Mouse (Mus musculus): ENCODE data around the gene Kars. TPM values are rescaled to one million over a fixed set of nuclear protein-coding genes. Genes with fewer than 3 reads are reported as not detected.

The Kars gene
- polyA plus RNA-seq, 1 experiment from 2014 or later: 226 TPM

GRCm38 (mm10) chr8:111950846-111951245 lies 60.3 kb downstream of the Kars start:
- Histone ChIP-seq H3K36me3 (ENCODE audit: control insufficient read depth, insufficient read depth, low read length) (peaks cover 68% of the 10 kb centered on the region), H3K27me3 (replicated peaks; ENCODE audit: control insufficient read depth, insufficient read depth, low read length) (no peaks in the 10 kb centered on the region), H3K9me3 (ENCODE audit: control insufficient read depth, low read length) (no peaks in the 10 kb centered on the region), H3K4me3 (ENCODE audit: low read depth, low read length) (no peak overlapping the region), H3K9ac (ENCODE audit: low read length) (no peak overlapping the region), H3K4me2 (ENCODE audit: low read length) (no peak overlapping the region), H3K4me1 (replicated peaks; ENCODE audit: control insufficient read depth, insufficient read depth, low read length) (no peaks in the 10 kb centered on the region; the same call in 1 of the 2 replicates), H3K27ac (ENCODE audit: low read depth) (no peak overlapping the region)
- DNase-seq (ENCODE audit: low spot score) (no peak), ATAC-seq (replicated peaks; ENCODE audit: low FRiP score, low TSS enrichment, low read depth) (no peak)
- WGBS: 91% methylated on average over 3 of the region's 3 CpGs

- 93% methylated on average over 8 of the region's 8 CpGs for WGBS
- H3K9ac ChIP-seq (ENCODE audit: low read length): no peak overlapping the region
- H3K9me3 ChIP-seq (ENCODE audit: control insufficient read depth, low read length): no peaks in the 10 kb centered on the region
- H3K4me2 ChIP-seq (ENCODE audit: low read length): no peak overlapping the region
- H3K27me3 ChIP-seq (replicated peaks; ENCODE audit: control insufficient read depth, insufficient read depth, low read length): no peaks in the 10 kb centered on the region
- no peak for DNase-seq (ENCODE audit: low spot score)
- no peaks in the 10 kb centered on the region for H3K4me1 ChIP-seq (replicated peaks; ENCODE audit: control insufficient read depth, insufficient read depth, low read length)
- H3K4me3 ChIP-seq (ENCODE audit: low read depth, low read length): no peak overlapping the region
- ATAC-seq (replicated peaks; ENCODE audit: low FRiP score, low TSS enrichment, low read depth): no peak
- peaks cover 71% of the 10 kb centered on the region for H3K36me3 ChIP-seq (ENCODE audit: control insufficient read depth, insufficient read depth, low read length)
- H3K27ac ChIP-seq (ENCODE audit: low read depth): no peak overlapping the region
Measured at GRCm38 (mm10) chr8:111947954-111948353, 63.2 kb downstream of the Kars start.

- ATAC-seq (replicated peaks; ENCODE audit: low FRiP score, low TSS enrichment, low read depth) (no peak), DNase-seq (ENCODE audit: low spot score) (no peak)
- Histone ChIP-seq H3K9me3 (ENCODE audit: control insufficient read depth, low read length) (no peaks in the 10 kb centered on the region), H3K9ac (ENCODE audit: low read length) (no peak overlapping the region), H3K4me1 (replicated peaks; ENCODE audit: control insufficient read depth, insufficient read depth, low read length) (no peaks in the 10 kb centered on the region), H3K4me3 (ENCODE audit: low read depth, low read length) (no peak overlapping the region), H3K36me3 (ENCODE audit: control insufficient read depth, insufficient read depth, low read length) (peaks cover 73% of the 10 kb centered on the region), H3K4me2 (ENCODE audit: low read length) (no peak overlapping the region), H3K27ac (ENCODE audit: low read depth) (no peak overlapping the region), H3K27me3 (replicated peaks; ENCODE audit: control insufficient read depth, insufficient read depth, low read length) (no peaks in the 10 kb centered on the region)
- WGBS: 73% methylated on average over 2 of the region's 2 CpGs
Measured at GRCm38 (mm10) chr8:111947144-111947543, 64.0 kb downstream of the Kars start.

- Histone ChIP-seq H3K9me3 (ENCODE audit: control insufficient read depth, low read length) (no peaks in the 10 kb centered on the region), H3K4me1 (replicated peaks; ENCODE audit: control insufficient read depth, insufficient read depth, low read length) (peaks cover 6% of the 10 kb centered on the region; the same call in 1 of the 2 replicates), H3K27me3 (replicated peaks; ENCODE audit: control insufficient read depth, insufficient read depth, low read length) (no peaks in the 10 kb centered on the region), H3K27ac (ENCODE audit: low read depth) (no peak overlapping the region), H3K4me2 (ENCODE audit: low read length) (no peak overlapping the region), H3K4me3 (ENCODE audit: low read depth, low read length) (no peak overlapping the region), H3K9ac (ENCODE audit: low read length) (no peak overlapping the region), H3K36me3 (ENCODE audit: control insufficient read depth, insufficient read depth, low read length) (peaks cover 59% of the 10 kb centered on the region)
- ATAC-seq (replicated peaks; ENCODE audit: low FRiP score, low TSS enrichment, low read depth) (no peak), DNase-seq (ENCODE audit: low spot score) (no peak)
- WGBS: 86% methylated on average over 2 of the region's 2 CpGs
Measured at GRCm38 (mm10) chr8:111943544-111943943, 67.6 kb downstream of the Kars start.

Other genes with a start within 250 kb of the Kars start
- gene Cfdp1, start 157.0 kb downstream of the Kars start, polyA plus RNA-seq (2014; fragmentation: Nextera tagmentation; extraction: Ambion mirVana): 166 and 198 TPM in 2 replicates
- 9.0 and 9.4 TPM in 2 replicates for gene Tmem170, start 134.6 kb downstream of the Kars start, polyA plus RNA-seq (2014; fragmentation: Nextera tagmentation; extraction: Ambion mirVana)
- gene Chst5, start 100.9 kb downstream of the Kars start, polyA plus RNA-seq (2014; fragmentation: Nextera tagmentation; extraction: Ambion mirVana): 2.1 and 2.6 TPM in 2 replicates
- 12.8 and 13.8 TPM in 2 replicates for gene Tmem231, start 77.4 kb downstream of the Kars start, polyA plus RNA-seq (2014; fragmentation: Nextera tagmentation; extraction: Ambion mirVana)
- 182 and 191 TPM in 2 replicates for gene Gabarapl2, start 70.6 kb downstream of the Kars start, polyA plus RNA-seq (2014; fragmentation: Nextera tagmentation; extraction: Ambion mirVana)
- 7.4 and 11.0 TPM in 2 replicates for gene Adat1, start 19.0 kb downstream of the Kars start, polyA plus RNA-seq (2014; fragmentation: Nextera tagmentation; extraction: Ambion mirVana)
- gene Terf2ip, start 75 bp upstream of the Kars start, polyA plus RNA-seq (2014; fragmentation: Nextera tagmentation; extraction: Ambion mirVana): 21.3 and 22.9 TPM in 2 replicates
- 0.28 and 0.91 TPM in 2 replicates for gene Gm6793, start 3.7 kb upstream of the Kars start, polyA plus RNA-seq (2014; fragmentation: Nextera tagmentation; extraction: Ambion mirVana)